Mouse (Mus musculus): ENCODE results near the gene Tmc3. TPM values are rescaled to one million over a fixed set of nuclear protein-coding genes. Genes with fewer than 3 reads are reported as not detected.

Gene Tmc3
- total RNA-seq (2017) = 0.10 to 7.4 TPM (median 0.29 TPM) in 3 replicates

DNA sequence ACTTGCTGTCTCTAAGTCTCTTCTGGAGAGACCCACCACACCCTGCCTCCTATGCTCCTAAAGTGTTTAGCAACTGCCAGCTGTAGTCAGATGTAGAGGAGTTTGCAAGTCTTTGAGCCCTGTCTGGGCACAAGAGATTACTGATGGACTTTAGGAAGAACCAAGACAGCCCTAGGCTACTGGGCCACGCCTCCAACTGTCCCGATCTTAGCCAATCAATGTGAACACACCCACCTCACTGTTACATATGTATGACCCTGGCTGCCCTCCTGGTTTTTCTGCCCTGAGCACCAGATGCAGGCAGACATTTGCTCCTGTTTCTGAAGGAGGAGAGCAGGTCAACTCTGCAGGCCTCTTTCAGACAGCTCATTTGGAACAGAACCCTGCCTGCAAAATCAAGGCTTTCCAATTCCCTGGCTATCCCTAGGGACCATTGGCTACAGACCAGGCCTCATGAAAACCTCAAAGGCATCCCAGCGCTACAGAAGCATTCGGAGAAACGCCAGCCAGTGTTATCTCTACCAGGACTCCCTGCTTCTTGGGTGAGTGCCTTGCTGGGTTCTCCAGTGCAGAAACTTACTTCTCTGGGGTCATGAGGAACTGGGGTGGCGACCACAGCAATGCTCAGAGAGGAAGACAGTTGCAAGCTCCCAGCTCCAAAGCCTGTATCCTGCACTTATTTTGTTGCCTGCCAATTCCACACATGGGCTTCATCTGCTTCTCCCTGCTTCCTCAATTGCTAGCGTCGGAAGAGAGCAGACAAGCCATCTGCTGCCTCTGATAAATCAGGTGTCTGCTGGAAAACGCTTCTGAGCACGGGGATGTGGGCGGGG, at the start of gene Tmc3:
Tmc3 (plus strand) TSS at position 289 of the 833 bp plus-strand sequence.
- ATAC-seq (replicated peaks; ENCODE audit: insufficient number of reproducible peaks, low FRiP score, low TSS enrichment, poor library complexity, severe bottlenecking) = no peak

DNA sequence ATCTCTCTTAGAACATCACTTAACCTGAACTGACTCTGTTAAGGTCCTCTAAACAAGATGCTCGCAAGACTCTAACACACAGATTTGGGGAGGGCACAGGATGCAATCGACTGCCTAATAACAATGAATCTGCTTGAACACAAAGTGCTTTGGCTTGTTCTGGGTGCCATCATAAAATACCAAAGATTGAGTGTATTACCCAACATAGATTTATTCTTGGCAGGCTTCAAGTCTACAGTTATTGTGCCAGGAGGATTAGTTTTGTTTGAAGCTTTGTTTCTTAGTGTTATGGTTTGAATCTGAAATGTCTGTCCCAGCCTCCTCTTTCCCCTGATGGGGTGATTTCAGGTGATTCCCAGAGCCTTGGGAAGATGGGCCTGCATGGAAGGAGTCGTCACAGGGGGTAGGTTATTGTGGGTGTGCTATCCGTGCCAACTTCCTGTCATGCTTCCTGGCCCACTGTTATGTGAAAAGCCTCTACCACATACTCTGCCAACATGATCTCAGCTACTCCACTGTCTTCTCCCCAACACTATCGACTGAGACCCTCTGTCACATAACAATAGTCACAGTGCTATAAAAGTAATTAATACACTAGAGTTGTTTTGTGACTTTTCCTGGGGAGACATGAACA, 43.1 kb upstream of the Tmc3 start:
- ATAC-seq (replicated peaks; ENCODE audit: insufficient number of reproducible peaks, low FRiP score, low TSS enrichment, poor library complexity, severe bottlenecking) = no peak

DNA sequence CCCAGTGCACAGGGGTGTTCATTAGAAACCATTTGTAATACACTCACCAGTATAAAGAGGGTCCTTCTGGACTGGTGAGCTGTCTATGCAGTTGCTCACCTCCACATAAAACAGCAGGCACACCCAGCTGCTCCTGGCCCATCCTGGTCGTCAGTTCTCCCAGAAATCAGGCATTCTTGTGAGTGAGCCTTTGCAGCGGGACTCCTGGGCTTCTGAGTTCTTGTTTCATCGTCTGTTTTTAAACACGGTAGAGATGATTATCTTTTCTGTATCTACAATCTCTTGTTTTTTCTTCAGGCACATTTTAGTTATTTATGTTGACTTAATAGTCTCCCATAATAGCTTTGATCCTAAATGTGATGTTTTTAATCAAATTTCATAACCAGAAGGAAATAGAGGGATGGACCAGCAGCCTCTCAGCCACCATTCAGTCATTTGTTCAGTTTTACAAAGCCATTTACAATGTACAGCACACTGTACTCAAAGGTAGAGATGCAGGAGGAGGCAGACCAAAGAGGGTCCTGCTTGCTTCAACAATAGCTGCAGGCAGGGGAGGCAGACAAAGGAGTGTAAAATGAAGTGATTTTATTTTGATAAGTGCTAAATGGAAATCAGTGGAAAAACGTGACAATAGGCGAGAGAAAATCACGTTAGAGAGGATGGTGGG, 35.9 kb upstream of the Tmc3 start:
- no peak for ATAC-seq (replicated peaks; ENCODE audit: insufficient number of reproducible peaks, low FRiP score, low TSS enrichment, poor library complexity, severe bottlenecking)

DNA sequence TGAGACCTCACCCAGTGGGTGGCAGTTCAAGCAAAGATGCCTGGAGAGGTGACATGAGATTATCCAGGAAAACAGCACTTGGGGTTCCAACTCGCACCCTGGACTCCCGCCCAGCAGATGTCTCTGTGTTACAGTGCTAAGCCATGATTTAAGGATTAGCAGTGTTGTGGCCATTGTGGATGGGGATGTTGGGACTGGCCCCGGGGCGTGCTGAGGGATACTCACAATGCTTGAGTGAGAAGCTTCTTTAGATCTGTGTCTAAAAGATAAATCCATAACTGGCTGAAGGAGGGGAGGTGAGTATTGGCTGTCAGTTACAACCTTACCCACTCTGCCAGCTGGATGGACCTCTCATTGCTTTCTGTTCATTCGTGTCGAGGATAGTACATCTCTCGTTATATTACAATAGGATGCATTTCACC, 35.4 kb upstream of the Tmc3 start:
- no peak for ATAC-seq (replicated peaks; ENCODE audit: insufficient number of reproducible peaks, low FRiP score, low TSS enrichment, poor library complexity, severe bottlenecking)

DNA sequence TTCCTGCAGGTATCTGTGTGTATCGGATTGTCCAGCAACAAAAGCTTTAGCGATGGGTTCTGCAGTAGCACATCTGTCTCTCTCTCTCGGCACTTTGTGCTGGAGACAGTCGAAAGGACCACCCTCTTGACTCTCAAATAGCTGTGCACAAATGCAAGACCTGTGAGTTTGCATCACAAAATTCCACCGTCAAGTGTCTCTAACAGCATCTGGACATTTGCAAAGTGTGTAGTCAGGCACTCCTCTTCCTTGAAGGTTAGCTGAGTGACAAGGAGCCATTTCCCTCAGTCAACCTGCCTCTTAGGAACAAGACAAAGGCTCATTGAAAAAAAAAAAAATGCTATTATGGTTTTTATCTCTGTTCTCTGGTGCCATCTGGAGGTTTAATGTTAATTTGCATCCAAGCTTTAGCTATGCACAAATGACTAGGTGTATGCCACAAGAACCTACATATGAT, 34.7 kb upstream of the Tmc3 start:
- ATAC-seq (replicated peaks; ENCODE audit: insufficient number of reproducible peaks, low FRiP score, low TSS enrichment, poor library complexity, severe bottlenecking) = no peak

DNA sequence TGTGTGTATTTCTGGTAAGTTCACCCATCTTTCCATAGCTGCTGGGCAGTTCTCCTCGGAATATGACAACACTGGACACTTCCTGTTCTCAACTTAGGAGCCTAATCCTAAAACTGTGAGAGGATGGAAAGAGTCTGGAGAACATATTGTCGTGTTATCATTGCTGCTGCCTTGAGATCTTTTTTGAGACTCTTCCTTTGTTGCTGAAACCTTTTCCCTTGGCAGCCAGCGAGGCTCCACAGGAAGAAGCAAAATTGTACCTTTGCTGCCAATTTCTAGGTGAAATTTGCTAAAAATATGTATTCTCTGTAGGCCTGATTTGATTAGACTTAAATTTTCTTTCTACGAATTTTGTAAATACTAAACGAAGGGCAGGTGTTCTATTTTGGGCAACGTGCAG, 30.2 kb upstream of the Tmc3 start:
- no peak for ATAC-seq (replicated peaks; ENCODE audit: insufficient number of reproducible peaks, low FRiP score, low TSS enrichment, poor library complexity, severe bottlenecking)

DNA sequence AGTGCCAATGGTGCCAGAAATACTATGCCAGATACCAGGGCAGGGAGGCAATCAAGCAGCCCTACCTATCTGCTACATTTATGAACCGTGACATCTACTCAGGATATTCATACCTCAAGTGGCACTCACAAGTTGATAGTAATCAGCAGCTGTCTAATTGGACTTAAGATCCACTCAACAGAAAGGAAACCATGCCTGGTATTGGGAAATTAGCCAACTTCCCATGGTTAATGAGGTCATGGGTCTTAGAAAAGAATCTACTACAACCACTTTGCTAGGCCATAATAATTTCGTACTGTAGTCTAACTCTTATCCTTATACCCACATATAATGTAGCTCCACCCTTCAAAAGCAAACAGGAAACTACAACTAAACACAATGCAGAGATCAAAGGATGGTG, 28.2 kb upstream of the Tmc3 start:
- no peak for ATAC-seq (replicated peaks; ENCODE audit: insufficient number of reproducible peaks, low FRiP score, low TSS enrichment, poor library complexity, severe bottlenecking)

DNA sequence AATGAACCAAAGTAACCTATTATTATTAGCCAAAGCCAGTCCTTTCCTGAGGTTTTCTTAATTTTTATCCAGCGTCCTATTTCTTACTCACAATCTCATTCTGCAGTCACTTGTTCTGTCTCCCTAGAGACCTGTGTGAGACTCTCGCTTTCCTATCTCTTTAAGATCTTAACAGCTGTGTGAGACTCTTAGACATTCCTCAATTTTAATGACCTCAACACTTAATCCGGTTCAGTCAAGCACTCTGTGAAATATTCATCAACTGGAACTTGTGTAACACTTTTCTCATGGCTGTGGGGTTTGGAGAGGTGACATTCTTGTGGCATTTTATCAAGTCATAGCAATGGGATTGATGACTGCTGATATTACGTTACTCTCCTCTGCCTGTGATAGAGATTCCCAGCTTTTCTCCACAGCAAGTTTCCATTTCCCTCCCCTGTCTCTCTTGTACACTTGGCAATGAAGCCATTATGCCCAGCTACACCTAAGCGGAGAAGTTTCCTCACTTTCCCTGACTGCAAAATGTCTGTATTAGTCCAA, 25.9 kb upstream of the Tmc3 start:
- ATAC-seq (replicated peaks; ENCODE audit: insufficient number of reproducible peaks, low FRiP score, low TSS enrichment, poor library complexity, severe bottlenecking) = no peak

DNA sequence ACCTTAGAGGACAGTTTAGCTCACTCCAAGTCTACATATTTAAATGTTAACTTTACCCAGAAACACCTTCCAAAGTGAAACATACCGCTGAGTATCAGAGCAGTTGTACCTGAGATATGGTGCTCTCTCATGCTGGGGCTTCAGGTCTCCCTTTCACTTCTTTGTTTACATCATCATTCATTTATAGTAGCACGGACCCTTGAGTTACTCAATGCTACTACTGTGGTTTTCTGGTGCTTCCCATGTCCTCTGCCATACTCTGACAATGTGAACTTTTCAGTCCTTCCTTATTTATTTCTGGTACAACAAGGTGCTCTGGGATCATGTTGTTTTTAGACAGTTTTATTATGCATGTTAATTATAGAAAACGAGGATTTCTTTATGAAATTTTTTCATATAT, 25.2 kb upstream of the Tmc3 start:
- ATAC-seq (replicated peaks; ENCODE audit: insufficient number of reproducible peaks, low FRiP score, low TSS enrichment, poor library complexity, severe bottlenecking) = no peak

DNA sequence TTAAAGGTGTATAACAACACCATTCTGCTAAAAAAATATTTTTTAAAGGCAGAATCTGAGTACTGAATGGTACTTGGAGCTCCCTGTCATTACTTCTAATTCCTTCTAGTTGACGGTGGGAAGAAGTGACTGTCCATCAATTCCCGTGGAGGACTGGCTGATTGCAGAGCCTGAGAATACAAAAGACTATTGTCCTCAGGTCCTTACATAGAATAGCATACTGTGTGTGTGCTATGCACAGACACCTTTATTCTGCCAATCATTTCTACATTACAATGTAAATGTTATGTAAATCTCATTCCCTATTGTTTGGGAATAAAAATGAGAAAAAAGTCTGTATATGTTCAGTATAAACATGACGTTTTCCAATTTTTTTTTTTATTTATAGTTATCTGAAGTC, 22.9 kb upstream of the Tmc3 start:
- ATAC-seq (replicated peaks; ENCODE audit: insufficient number of reproducible peaks, low FRiP score, low TSS enrichment, poor library complexity, severe bottlenecking) = no peak

DNA sequence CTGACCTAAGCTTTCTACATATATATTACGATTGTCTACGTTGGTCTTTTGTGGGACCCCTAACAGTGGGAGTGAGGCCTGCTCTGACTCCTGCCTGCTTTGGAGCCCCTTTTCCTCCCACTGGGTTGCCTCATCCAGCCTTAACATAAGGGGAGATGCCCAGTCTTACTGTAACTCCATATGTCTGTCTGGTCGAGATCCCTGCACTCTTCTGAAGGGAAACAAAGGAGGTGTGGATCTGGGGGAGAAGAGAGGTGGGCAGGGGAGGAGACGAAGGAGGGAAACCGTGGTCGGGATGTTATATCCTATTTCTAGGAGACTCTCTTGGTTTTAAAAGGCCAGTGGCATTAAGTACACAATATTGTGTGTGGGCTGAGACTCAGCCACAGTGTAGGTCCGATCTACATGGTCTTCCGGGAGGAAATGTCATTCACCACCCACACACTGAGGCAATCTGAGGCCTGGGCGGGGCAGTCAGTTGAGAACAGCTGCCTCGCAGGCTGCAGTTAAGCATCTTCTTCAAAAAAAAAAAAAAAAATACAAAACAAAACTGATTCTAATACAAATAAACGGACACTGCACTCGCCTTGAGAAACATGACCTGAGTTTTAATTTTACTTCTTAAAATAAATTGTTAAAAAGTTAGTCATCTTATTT, 20.0 kb upstream of the Tmc3 start:
- peak; percentile 85 for ATAC-seq (replicated peaks; ENCODE audit: insufficient number of reproducible peaks, low FRiP score, low TSS enrichment, poor library complexity, severe bottlenecking)

DNA sequence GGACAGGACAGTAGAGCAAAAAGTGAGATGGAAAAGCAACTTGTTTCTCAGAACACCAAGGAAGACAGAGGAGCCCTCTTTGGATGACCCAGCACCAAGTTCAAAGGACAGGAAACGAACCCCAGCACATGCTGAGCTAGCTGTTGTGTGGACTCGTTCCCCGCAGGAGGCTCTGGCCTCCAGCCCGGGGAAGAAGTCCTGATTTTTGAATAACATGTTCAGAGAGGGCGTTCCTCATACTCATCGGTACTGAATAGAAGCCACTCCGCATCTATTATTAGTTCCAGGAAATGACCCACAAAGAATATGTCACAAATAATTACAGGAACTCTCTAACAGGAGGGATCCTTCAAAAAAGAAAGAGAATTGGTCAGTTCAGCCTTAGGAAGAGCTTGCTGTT, 18.8 kb upstream of the Tmc3 start:
- ATAC-seq (replicated peaks; ENCODE audit: insufficient number of reproducible peaks, low FRiP score, low TSS enrichment, poor library complexity, severe bottlenecking) = peak; percentile 54

DNA sequence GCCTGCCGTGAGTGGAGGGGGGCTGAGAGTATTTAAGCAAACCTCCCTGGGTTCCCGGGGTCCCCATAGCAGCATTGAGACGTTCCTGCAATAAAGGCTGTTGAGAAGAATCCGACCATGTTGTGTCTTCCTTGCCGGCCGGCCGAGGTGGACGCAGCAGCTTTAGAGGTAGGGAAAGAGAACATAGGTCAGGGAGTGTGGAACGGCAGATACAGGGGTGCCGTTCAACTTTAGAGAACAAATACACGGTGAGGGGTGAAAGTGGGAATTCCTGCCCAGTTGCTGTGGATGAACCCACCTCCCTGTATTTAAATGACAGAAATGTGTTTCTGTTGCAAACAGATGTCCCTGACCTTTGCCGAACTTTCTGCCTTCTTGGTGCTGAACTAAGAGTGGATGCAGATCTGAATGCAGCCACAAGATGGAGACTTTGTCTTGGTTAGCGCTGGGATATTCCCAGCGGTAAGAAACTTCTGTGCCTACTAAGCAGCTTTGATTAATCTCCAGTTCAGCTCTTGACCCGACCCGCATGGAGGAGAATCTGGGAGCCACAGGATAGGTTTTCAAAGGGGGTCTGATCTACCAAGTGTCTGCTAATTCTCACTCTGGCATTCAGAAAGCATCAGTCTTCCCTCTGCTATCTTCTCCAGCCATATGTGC, 16.8 kb upstream of the Tmc3 start:
- ATAC-seq (replicated peaks; ENCODE audit: insufficient number of reproducible peaks, low FRiP score, low TSS enrichment, poor library complexity, severe bottlenecking) = peak; percentile 46

DNA sequence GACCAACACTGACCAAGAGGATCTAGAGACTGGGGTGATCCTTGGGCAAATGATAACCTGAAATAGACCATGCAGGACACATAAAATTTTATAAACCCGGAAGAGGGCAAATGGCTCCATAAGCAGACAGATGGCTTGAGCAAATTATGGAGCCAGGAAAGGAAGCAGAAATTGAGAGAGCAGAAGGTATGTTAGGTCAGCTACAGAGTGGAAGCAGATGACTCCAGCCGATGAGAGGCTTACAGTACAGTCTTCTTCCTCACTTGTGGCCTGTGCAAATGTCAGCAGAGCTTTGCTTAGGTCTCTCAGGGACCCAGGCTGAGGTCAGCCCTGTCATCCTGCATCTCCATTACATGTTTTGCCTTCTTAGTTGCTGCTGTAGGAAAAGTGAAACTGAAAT, 15.9 kb upstream of the Tmc3 start:
- no peak for ATAC-seq (replicated peaks; ENCODE audit: insufficient number of reproducible peaks, low FRiP score, low TSS enrichment, poor library complexity, severe bottlenecking)

DNA sequence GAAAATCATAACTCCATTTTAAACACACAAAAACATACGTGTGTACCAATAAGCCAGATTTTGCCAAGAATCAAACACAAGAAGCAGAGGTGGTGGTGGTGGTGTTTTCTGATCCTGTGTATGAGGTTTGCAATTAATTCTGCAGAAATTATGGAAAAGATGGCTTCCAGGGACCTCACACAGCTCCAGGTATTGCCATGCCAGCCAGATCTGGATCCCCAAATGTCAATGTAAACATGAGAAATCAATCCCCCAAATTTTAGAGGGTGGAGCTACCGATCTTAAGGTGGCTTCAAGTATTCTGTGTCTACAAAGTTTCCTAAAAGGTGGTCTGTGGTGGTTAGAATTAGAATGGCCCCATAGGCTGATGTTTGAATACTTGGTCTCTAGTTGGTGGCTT, 15.3 kb upstream of the Tmc3 start:
- no peak for ATAC-seq (replicated peaks; ENCODE audit: insufficient number of reproducible peaks, low FRiP score, low TSS enrichment, poor library complexity, severe bottlenecking)

DNA sequence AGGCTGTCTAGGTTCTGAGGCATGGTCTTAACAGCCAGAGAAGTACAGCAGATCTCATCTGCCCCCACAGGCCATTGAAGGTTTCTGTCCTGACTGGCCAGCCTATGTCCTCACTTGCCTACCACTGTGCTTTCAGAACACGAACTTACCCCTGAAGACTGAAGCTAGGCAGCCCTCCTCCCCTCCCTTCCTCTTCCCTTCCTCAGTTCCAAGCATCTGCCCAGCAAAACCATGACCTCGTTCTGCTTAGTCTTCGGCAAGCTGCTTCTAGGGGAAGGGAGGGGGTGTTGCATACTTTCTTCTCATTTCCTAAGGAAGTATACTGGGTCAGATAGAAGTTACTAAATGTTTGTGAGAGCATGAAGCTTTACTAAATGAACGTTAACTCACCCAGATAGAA, 13.7 kb upstream of the Tmc3 start:
- 0 out of 2 replicates have a peak, but pooled peaks have one; percentile 6 for ATAC-seq (replicated peaks; ENCODE audit: insufficient number of reproducible peaks, low FRiP score, low TSS enrichment, poor library complexity, severe bottlenecking)

DNA sequence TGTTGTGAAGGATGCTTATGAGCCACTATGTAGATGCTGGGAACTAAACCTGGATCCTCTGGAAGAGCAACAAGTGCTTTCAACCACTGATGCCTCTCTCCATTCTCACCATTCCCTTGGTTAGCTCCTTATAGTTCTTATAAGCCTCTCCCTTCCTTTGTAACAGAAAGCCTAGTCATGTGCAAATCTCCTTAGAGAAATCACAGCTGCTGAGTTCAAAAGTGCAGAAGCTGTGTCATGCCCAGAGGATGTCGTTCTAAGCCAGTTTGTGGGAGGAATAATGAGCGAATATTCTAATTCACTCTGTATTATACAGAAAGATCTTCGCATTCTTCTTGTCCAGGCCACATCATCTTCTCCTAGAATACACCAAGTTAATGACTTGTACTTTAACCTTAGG, 12.8 kb upstream of the Tmc3 start:
- no peak for ATAC-seq (replicated peaks; ENCODE audit: insufficient number of reproducible peaks, low FRiP score, low TSS enrichment, poor library complexity, severe bottlenecking)

DNA sequence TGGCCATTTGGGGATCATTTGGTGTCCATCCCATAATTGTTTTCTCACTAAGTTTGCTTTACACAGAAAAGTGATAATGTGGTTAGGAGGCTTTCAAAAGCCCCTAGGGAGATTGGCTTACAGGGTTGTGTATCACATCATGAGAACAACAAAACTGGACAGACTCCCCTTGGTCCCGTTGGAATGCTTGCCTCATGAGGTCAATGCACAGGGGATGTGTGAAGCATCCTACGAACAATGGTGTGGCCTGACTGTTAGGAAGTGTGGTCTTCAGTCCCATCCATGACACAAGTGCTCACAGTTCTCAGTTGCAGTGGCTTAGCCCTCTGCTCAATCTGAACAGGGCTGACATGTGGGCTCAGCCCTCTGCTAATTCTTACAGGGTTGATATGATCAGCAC, 12.3 kb upstream of the Tmc3 start:
- ATAC-seq (replicated peaks; ENCODE audit: insufficient number of reproducible peaks, low FRiP score, low TSS enrichment, poor library complexity, severe bottlenecking) = no peak

DNA sequence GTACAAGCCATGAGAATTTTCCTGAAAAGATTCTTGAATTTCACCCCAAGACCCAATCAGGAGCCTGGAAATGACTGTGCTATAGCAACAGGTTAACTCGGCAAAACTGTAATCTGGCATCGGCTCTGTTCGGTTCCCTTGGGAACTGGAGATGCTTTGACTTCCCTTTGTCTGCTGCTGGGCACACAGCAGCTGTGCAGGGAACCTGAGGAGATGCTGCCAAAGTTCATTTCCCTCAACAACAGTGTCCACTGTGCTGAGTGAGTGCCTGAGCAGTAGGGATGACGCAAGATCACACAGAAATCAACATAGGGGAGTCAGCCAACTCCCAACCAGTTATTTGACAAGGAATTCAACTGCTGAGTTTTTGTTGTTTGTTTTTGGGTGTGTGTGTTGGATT, 3.8 kb upstream of the Tmc3 start:
- no peak for ATAC-seq (replicated peaks; ENCODE audit: insufficient number of reproducible peaks, low FRiP score, low TSS enrichment, poor library complexity, severe bottlenecking)

Data from monocyte, adult 5-6 weeks (primary cell).